Mouse (Mus musculus) neural tube, postnatal 0 days (tissue): ENCODE results near the gene Srp54a. TPM values are rescaled to one million over a fixed set of nuclear protein-coding genes. Genes with fewer than 3 reads are reported as not detected.

ENCODE experiments used
- polyA plus RNA-seq: library from polyadenylated mRNA; unstranded; fragments of >200 nt; fragmentation: Nextera tagmentation; extraction: Ambion mirVana; gene quantifications from 2 replicates; pipeline ENCODE4 v1.2.1, GENCODE M21; 2015

Gene Srp54a
- polyA plus RNA-seq = 165 and 166 TPM in 2 replicates

DNA sequence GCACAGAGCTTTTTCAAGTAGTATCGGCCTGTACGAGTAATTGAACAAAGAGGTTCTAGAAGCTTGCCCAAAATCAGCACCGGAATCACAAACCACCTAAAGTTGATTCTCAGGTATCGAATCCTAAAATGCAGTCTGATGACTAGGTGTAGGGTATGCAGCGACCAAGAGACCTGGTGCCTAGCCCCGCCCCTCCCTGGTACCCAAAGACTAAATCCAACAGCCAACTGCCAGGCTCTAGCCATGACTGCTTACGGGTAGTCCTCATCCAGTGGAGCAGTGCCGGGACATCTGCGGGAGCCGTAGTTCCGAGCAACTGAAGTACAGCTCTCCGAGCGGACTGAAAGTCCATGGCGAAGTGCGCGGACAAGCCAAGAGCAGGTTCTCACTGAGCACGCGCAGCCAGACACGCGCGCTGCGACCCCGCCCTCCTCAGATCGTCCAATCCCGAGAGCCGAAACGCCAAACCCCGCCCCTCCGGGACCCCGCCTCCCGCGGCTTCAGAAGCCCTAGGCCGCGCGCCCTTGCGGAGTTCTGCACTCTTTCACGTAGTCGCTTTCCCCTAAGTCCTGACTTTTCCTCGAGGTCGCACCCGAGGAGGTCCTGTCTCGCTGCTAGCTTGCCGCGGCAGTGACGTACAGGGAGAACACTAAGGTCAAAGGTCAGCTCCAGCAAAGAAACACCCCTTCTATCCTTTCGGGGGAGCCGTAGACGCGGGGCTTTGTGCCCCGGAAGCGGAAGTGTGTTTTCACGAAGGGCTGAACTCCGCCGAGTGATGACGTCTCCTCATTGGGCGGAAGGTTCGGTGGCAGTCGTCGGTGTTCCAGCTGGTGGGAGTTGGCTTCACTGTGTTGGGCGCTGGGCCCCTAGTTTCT, at the start of gene Srp54a, which contains the start of gene 2700097O09Rik:
Gene Srp54a (plus strand): TSS at position 537 of the 875 bp plus-strand sequence.
Gene 2700097O09Rik (minus strand): TSS at position 385 of the 875 bp plus-strand sequence.

DNA sequence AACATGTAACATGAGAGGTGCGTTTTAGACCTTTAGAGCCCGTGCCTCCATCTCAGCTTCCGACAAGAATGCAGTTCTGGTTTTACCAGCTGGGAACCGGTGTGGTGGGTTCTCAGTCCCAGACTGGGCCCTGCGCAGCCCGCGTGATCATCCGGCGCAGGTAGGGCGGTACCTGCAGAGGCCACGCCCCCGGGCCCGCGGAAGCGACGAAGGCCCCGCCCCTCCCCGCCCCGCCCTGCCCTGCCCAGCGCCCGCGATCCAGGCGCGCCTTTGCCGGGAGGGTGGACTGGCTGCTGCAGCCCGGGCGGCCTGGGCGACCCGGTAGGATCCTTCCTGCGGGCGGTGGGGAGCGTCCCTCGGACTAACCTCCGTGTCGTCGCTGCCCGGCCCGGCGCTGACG, 44.2 kb downstream of the Srp54a start, which contains the start of gene Fam177a:
Gene Fam177a (plus strand): TSS at position 228 of the 400 bp plus-strand sequence.

DNA sequence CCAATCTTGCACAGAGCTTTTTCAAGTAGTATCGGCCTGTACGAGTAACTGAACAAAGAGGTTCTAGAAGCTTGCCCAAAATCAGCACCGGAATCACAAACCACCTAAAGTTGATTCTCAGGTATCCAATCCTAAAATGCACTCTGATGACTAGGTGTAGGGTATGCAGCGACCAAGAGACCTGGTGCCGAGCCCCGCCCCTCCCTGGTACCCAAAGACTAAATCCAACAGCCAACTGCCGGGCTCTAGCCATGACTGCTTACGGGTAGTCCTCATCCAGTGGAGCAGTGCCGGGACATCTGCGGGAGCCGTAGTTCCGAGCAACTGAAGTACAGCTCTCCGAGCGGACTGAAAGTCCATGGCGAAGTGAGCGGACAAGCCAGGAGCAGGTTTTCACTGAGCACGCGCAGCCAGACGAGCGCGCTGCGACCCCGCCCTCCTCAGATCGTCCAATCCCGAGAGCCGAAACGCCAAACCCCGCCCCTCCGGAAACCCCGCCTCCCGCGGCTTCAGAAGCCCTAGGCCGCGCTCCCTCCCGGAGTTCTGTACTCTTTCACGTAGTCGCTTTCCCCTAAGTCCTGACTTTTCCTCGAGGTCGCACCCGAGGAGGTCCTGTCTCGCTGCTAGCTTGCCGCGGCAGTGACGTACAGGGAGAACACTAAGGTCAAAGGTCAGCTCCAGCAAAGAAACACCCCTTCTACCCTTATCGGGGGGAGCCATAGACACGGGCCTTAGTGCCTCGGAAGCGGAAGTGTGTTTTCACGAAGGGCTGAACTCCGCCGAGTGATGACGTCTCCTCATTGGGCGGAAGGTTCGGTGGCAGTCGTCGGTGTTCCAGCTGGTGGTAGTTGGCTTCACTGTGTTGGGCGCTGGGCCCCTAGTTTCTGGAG, 74.7 kb downstream of the Srp54a start, which contains the start of gene Srp54b:
Gene Srp54b (plus strand): TSS at position 546 of the 890 bp plus-strand sequence.

Other genes starting within 250 kb of the Srp54a start
- gene Cfl2, start 217.4 kb upstream of the Srp54a start, polyA plus RNA-seq = 288 and 291 TPM in 2 replicates
- gene Gm20403, start 93.7 kb upstream of the Srp54a start, polyA plus RNA-seq = not detected in 2 replicates
- gene Baz1a, start 65.9 kb upstream of the Srp54a start, polyA plus RNA-seq = 4.1 TPM in 2 replicates
- 20.0 and 21.0 TPM in 2 replicates for gene 2700097O09Rik, start 152 bp upstream of the Srp54a start, polyA plus RNA-seq
- gene Fam177a, start 44.2 kb downstream of the Srp54a start, polyA plus RNA-seq = 88.5 and 90.4 TPM in 2 replicates
- 52.2 and 64.2 TPM in 2 replicates for gene Srp54b, start 74.8 kb downstream of the Srp54a start, polyA plus RNA-seq
- not detected in 2 replicates for gene 1700047I17Rik2, start 119.3 kb downstream of the Srp54a start, polyA plus RNA-seq
- gene Srp54c, start 149.9 kb downstream of the Srp54a start, polyA plus RNA-seq = 70.6 and 80.7 TPM in 2 replicates
- gene 1110008L16Rik, start 219.3 kb downstream of the Srp54a start, polyA plus RNA-seq = 7.6 and 7.8 TPM in 2 replicates
- 15.8 and 16.7 TPM in 2 replicates for gene Ppp2r3c, start 222.7 kb downstream of the Srp54a start, polyA plus RNA-seq